Mouse (Mus musculus): ENCODE data around the gene Rptor.
"Not testable (repeated sequence)": the region's sequence is repeated elsewhere in the genome, so short reads cannot be mapped to it uniquely, and the experiment has no call there.

Rptor gene

DNA sequence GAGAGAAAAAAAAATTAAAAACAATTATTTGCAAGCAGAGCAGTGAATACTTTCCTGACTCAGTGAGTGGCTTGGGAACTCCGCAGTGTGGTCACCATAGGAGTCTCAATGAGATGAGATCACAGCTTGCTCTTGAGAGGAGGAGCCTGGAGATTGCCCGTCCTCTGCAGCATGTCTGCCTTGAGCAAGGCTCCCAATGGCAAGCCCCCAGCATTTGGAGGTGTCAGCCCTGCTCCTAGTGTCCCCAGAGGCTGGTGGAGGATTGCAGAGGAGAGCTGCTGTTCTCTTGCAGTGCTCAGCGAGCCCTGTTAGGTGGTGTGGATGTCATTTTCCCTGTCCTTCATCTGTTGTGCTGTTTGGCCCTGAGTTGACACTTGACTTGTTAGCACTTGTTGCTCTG lies 56.6 kb downstream of the Rptor start:
- no peak for DNase-seq

DNA sequence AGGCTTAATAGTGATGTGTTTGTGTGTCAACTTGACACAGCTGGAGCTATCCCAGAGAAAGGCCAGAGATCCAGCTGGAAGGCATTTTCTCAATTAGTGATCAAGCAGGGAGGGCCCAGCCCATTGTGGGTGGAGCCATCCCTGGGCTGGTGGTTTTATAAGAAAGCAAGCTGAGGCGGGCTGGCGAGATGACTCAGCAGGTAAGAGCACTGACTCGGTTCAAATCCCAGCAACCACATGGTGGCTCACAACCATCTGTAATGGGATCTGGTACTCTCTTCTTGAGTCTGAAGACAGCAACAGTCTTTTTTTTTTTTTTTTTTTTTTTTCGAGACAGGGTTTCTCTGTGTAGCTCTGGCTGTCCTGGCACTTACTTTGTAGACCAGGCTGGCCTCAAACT lies 58.8 kb downstream of the Rptor start:
- DNase-seq = not testable (repeated sequence)

DNA sequence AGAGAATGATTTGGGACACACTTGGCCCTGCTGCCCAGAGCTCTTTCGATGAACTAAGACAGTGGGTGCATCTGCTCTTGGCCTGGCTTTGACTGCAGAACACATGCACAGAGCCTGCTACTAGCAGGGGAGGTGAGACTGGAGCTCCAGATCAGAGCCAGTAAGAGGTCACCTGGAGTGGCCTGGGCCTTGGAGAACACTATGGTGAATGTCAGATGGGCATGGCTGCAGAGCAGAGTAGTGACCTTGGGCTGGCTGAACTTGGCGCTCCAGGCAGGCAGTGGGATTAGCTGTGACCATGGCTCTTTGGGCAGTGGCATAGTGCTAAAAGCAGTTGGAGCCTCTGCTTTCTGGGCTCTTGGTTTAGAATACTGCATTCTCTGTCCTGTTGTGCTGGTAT lies 61.2 kb downstream of the Rptor start:
- no peak for DNase-seq

DNA sequence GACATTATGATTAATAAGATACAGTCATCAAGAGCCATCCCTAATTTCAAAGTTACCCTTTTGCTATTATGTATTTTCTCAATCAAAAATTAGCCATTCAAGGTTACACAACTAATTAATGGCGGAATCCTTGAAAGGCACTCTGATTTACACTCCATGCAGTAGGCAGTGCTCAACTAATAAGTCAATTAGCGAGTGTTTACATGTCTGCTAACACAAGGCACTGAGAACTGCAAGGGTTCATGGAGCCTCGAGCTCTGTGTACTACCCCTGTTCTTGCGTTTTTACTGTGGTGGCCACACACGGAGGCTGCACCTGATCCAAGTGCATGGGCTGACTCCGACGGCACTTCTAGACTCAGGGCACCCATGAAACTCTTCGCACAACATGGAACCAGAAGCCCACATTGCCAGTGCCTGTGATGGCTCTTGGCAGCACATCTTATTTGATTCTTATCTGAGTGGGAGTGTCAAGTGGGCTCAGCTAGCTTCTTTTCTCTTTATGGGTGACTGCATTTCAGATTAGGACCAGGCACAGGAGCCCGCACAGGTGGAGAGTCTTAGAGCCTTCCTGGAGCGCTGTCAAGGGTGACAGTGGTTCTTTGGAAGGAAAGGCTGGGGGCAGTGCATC lies 62.1 kb downstream of the Rptor start:
- no peak for DNase-seq

DNA sequence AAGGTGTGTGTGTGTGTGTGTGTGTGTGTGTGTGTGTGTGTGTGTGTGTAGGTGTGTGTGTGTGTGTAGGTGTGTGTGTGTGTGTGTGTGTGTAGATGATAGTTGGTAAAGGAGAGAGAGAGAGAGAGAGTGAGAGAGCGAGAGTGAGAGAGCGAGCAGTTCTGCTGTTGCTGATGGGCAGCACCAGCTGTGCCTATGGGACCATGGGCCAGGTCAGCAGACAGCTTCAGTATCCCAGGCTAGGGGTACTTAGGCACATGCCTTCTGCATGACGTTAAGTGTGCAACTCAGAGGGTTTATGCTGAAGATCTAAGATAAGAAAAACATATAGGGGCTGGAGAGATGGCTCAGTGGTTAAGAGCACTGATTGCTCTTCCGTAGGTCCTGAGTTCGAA lies 62.6 kb downstream of the Rptor start:
- no peak for DNase-seq

DNA sequence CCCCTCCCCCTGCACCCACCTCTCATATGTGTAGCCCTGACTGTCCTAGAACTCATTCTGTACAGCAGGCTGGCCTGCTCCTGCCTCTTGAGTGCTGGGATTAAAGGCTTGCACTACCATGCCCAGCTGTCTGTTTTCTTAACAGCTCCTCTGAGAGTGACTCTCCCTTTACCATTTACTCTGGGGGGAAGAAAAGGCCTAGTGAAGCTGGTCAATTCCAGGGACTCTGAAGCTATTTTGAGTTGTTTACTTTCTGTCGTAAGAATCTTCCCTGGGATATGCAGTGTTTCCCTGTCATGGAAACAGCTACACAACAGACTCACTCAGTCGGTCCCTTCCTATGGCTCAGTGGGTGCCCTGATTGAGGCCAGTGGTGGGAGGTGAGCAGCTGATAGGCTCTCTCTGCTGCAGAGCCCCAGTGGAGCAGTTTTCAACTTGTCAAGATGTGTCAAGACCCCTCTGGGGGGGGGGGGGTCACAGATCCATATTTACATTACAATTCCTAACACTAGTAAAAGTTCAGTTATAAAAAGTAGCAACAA lies 63.9 kb downstream of the Rptor start:
- DNase-seq = no peak

DNA sequence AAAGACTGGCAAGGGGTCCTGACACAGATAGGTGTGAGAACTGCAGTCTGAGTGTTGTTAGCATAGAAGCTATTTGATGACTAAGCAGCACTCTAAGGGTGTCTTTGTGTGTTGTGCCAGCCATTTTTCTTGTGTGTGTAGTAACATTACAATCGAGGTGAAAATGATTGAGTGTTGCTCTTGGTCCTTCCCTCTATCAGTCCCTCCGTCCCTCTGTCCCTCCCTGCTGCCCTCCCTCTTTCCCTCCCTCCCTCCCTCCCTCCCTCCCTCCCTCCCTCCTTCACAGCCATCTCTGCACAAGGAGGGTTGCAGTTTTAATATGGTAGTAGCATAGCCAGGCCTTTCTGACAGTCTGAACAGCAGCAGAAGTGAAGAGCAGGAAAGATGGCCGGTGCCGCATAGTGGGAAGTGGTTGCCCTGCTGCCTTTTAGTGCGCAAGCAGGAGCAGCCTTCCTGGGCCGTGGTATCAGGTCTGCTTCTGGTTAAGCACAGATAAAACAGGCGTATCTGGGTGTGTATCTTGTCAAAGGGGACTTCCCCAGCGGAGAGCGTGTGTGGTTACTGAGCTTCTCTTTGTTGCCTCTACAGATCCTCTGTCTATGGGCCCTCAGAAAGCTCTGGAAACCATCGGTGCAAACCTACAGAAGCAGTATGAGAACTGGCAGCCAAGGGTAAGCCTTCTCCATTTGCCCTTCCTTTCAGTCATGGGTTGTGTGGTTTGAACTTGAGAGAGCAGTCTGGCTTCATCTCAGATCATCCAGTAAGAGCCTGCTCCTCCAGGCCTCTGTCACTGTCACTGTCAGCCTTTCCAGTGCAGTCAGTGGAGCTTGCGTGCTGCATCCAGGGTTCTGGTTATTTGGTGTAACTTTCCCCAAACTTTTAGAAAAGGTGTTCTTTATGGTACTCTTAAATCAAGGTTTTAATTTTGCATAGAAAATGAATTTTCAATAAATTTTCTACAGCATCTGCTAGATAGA lies 68.3 kb downstream of the Rptor start:
- no peak for DNase-seq

DNA sequence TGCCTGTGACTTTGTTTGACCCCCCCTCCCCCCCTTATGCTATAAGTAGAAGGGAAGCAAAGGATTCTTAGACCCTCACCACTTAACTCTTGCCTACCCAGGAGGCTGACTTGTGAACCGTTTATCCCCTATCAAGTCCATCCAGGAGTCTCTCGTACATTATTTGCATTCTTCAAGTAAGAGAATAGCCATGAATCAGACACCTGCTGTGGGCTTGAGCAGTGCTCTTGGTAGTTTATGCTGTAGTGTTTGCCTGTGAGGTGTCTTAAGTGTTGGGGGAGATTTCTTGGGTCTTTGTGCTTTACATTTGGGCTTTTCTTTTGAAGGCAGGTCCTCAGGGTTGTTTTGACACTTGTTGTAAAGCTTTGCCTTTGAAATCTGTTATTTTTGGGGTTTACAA lies 69.3 kb downstream of the Rptor start:
- no peak for DNase-seq

DNA sequence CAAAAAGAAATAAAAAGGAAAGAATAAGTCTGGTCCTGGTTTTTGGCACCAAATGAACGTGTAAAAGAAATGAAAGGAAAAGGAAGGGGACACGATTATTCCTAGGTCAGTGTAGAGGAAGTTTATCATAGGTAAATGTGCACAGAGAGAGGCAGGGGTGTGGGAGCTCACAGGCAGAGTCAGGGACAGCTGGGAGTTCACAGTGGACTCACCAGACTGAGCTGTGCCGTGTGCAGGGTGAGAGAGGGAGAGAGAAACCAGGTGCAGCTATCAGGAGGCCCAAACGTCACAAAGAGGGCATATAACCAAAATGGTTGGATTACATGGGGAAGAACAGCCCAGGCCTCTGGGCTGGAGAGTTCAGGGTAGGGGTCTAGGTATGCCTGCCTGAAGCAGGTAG lies 70.1 kb downstream of the Rptor start:
- no peak for DNase-seq

DNA sequence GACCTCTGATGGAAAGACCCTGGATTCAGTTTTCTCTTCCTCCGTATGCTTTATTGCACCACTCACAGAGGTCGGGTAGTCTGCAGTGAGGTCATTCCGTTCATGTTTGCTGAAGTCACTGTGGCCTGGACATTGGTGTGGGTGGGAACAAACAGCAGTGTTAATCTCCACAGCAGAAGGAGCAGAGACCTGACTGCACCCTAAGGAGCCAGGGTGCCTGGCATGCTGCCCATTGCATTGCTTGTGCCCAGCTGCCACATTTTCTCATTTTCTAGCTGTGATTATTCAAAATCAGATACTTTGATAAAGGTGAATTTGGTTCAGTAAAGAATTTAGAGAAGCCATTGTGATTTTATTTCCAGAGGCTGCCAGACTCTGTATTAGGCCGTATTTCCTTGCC lies 72.1 kb downstream of the Rptor start:
- DNase-seq = peak in 1 of 2 experiments; percentile 21

DNA sequence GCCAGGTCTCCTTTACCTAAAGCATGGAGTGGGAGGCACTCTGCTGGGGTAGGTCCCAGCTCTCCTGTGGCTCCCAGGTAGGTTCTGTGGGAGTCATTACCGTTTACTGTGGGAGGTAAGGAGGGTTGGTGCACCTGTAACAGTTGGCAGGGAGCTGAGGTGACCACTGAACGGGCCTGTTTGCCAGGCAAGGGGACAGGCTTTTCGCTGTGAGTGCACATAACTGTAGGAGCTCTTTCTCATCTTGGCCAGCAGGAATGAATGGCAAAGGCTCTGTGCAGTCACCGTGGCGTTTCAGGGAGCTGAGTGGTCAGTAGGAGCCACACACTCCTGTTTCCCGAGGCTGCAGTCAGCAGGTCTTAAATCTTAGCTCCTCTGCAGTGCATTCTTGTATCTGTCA lies 72.8 kb downstream of the Rptor start:
- DNase-seq = no peak

DNA sequence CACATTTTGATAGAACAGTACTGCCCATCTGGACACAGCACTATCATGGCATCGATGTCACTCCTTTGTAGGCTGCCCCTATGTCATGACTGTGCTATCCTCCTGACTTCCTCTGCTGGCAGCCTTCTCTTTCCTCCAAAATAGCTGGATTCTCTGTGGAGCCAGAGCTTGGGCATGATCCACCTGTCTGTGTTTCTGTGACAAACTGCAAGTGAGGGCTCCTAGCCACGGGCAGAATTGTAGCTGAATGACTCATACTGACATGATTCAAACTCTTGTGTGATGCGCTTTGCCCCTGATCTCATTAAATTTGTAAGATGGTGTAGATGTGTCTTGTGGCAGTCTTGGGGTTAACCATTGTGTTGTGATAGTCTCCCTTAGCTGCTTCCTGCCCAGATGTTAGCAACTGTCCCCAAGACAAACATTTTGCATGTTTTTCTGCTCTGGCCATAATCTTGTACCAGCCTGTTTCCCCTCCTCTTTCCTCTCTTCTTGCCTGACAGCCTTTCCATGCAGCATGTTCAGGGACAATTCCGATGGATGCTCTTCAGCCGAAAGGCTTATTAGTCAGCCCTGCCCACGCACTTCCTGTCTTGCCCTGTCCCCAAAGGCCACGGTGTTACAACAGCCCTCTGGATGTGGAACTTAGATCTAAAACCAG lies 74.2 kb downstream of the Rptor start:
- DNase-seq = peak in 1 of 2 experiments; percentile 14

DNA sequence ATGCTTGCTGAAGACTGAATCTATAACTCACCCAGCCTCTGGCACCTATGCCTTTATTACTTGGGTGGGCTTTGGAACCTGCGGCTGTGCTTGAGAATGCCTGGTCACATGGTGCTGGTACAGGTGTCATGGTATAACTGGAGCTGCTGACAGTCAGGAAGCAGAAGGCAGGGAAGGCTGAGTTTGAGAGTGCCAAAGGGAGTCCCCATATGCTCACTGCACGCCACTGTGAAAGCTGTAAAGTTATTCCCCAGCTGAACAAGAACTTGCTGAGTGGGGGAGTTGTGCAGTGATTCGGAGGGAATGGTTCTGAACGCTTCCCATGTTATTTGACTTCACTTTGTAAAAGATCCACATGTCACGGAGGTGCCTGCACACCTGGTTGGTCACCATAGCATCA lies 75.7 kb downstream of the Rptor start:
- no peak for DNase-seq

DNA sequence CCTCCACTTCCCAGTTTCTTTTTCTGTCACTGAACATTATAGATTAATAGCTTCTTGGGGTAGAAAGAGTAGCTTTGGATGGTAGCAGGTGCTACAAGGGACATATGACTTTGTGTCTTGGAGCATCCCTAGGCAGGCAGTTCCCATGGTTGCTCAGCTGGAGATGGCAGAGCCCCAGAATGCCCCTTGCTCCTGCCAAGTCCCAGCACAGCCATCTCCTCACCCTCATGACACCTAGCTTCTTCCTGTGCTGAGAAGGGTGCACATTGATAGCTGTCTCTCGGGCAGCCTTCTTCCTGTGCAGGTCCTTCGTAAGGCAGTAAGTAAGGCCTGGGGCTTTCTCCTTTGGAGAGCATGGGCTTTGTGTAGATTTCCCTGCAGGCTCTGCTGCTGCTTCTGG lies 78.0 kb downstream of the Rptor start:
- peak in 1 of 2 experiments; percentile 20 for DNase-seq

DNA sequence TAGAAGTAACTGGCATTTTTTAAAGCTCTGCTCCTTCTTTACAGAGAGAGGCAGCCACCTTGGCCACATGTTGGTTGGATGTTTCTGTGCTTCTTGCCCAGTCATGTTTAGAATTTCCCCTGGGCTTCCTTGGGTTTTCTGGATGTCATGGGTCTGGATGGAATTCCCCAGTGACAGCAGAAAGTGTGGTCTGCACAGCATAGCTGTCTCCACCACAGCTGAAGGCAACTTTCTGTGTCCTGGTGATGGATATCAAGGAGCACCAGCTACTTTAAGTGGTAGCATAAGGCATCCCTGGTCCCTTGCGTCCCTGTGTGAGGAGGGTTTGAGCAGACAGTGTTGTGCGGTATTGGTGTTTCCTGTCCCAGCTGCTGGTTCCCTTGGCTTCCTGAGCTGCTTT lies 79.6 kb downstream of the Rptor start:
- no peak for DNase-seq

DNA sequence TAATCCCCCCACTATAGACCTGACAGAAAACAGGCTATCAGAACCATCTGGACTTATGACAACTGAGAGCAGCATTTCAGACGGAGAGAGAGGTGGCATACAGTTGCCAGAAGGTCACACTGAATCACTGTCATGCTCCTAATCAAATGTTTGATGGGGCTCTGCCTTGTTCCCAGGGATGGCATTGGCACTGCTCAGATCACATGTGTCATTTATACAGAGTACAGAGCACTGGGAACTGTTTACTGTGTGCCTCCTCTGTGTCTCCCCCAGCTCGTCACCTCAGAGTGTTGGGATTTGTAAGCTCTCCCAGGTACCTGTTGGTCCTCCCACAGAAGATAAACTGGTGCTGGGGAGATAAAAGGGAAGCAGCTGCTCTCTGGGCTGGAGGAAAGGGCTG lies 81.1 kb downstream of the Rptor start:
- DNase-seq = no peak

DNA sequence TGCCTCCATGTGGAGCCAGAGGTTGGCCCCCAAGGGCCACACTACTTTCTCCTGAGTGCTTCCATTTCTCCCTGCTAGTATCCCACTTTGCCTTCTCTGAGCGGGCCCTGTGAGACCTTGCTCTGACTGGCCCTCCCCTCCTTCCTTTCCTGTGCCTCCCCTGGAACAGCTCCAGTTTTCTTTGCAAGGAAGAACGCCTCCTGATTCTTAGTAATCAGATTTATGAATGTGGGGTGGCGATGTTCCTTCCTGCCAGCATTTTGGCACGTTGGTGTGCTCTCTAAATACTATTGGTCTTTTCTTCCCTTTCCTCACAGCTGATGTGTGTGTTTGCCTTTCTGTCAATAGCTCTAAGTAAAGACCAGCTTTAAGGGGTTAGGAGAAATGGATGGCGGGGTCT lies 82.8 kb downstream of the Rptor start:
- DNase-seq = peak; percentile 55 to 67

DNA sequence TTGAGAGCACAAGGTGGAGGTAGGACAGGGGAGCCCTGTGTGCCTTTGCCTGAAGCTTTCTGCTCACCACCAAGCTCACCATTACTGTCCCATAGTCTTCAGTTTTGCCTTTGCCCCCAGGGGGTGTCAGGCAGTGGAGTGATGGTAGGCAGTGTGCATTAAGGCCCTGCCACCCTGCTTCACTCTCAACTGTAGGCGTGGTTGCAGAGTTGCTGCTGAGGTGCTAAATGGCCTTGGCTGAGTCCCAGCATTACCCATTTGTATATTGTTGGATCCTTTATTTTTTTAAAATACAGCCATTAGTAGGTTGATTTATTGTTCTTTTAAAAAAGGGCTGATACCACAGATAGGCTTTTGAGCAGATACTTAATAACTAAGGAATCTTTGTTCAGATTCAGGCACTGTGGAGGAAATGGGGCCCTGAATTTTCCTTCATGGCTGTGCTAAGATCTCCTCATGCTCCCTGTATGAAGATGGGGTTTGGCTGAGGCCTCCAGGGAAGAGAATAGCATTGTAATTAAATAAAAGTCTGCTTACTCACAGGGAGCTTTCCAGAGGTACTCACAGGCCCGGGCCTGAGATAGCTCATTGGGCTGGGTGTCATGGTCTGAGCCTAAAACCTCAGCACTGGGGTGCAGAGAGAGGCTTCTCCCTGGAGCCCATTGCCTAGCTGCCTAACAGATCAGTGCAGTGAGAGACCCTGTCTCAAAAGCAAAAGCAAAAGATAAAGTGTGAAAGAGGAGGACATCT lies 83.4 kb downstream of the Rptor start:
- peak in 1 of 2 experiments; percentile 10 for DNase-seq

DNA sequence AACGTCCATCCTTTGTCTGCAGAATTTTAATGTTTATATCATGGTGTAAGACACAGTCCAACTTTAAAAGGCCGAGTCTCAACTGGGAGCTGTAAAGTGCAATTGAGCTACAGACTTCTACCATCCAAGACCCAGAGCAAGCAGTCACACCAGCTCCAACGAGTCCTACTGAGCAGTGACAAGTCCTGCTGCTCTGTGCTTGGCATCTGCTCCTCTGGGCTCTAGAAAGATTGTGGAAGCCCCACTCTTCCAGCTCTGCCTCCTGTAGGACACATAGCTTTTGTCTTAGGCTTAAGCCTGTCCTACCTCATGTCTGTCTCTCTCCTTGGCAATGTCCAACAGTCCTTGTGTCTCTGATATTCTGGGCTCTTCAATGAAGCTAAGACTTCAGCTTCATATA lies 84.6 kb downstream of the Rptor start:
- DNase-seq = no peak

DNA sequence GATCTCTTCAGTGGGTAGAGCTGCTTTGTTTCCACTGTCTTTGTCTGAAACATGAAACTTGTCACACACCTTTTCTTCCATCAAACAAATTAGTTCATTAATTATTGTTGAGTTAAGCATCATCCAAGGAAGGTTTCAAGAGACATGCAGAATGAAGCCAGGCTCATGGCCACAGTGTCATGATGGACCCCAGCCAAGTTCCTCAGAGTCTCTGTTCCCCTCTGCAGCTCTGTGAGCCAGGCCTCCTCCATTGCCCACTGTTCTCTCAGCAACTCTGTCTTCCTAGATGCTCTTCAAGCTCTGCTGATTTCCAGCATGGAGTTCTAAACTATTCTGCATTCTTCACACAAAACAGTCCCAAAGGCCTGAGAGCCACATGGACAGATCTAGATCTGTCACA lies 85.3 kb downstream of the Rptor start:
- DNase-seq = no peak

DNA sequence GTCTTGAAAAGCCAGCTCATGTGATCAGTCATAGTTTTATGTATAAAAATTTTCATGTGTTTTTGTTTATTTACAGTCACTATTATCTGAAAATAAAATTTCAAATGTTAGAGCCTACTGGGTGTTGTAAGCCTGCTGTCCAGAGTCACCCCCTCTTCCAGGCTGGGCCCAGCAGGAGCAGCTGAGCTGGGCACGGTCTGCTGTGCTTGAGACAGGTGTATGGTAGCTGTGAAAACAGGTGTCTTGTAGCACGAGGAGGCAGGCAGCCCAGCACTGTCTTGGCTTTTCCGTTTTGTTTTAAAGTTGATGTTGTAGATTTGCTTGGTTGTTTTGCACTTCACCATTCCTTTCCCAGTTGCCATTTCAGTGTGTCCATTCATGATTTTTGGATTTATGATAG lies 87.2 kb downstream of the Rptor start:
- DNase-seq = no peak

DNA sequence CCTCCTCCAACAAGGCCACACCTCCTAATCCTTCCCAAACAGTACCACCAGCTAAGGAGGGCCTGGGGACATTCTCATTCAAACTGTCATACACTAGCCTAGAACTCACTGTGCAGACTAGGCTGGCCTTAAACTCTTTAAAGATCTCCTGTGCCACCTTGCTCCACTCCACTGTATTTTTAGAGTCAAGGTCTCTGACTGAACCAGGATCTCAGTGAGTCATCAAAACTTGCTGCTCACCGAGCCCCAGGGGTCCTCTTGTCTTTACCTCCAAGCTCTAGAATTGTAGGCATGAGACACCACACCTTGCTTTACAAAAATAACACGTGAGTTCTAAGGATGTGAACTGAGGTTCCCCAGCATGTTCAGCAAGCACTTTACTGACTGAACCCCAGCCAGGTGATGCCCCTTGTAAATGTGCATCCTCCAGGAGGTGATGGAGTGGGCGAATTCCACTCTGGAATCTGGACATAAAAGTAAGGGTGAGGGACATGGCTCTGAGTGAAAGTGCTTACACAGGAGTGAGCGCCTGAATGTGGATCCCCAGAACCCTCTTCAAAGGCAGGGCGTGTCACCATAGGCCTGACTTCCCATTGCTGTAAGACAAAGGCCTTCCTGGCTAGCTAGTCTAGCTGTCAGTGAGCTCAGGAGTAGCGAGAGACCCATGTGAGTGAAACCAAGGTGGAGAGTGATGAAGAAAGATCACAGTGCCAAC lies 89.6 kb downstream of the Rptor start:
- DNase-seq = no peak

Measured in kidney, postnatal 25 days (tissue).